Mouse (Mus musculus) common myeloid progenitor, adult 5-6 weeks (primary cell): ENCODE results near the gene Ulk4. TPM values are rescaled to one million over a fixed set of nuclear protein-coding genes. Genes with fewer than 3 reads are reported as not detected.
"Not testable (repeated sequence)": the region's sequence is repeated elsewhere in the genome, so short reads cannot be mapped to it uniquely, and the experiment has no call there.

ENCODE experiments used
- ATAC-seq: replicated peaks from 2 replicates; pipeline ENCODE4 v1.8.0; 2016; ENCODE audit warnings: low read depth, mild to moderate bottlenecking, moderate TSS enrichment, inconsistent platforms; ENCODE audit not compliant: poor library complexity, severe bottlenecking
- total RNA-seq: library from RNA; stranded (forward); fragments of 200-1000, 187-1606 nt; gene quantifications from 2 replicates; pipeline ENCODE4 v1.2.3, GENCODE M21; 2017

The Ulk4 gene
- total RNA-seq, 1 experiment from 2014 or later = 4.0 TPM

DNA sequence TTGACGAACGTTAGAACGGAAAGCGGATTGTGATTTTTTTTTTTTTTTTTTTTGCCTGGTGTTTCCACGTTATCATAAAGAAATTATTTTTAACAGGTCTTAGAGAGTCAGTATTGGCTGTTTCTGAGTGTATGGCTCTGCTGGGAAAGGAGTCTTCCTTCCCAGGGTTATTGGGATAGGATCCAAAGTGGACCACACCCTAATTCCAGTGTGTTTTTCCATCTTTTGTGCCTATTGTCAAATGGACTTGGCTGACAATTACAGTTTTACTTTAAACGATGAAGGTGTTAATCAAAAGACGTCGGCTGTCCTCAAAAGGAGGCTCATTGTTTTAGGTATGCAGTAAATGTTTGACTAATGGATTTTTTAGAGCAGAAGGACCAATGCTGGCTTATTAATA, 346.2 kb downstream of the Ulk4 start:
- ATAC-seq = no peak

DNA sequence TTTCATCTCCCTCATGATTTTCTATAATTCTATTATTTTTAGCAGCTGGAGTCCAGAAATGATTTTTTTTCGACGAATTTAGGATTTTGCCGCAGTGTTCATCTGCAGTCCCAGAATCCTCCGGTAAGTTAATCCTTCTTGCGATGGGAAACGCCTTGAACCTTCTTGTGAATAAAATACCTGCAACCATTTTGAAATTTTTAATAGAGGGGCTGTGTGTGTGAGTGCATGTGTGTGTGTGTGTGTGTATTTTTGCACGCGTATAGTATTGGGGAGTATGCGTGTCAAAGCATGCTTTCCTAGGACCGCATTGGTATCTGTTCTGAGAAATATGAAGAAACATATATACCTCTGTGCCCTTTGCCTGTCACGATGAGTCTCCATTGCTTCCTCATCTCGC, 347.0 kb downstream of the Ulk4 start:
- no peak for ATAC-seq

DNA sequence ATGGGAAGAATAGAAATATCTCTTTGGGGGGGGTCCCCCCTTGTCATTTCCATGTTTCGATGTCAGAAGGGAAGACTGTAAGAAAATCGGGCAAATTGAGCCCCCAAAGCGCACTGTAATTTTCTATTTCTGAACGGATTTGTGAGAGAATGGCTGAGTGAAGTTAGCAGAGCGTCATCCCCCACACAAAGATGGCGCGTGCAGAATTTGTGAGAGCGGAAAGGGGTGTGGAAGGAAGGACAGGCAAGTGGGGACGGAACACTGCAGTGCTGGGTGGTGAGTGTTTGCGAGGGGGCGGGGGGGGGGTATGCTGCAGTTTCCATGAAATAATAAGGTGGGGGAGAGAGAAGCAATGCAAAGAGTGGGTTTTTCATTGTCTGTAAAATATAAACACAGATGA, 347.9 kb downstream of the Ulk4 start, which contains the start of gene Ctnnb1:
Ctnnb1 (plus strand) TSS at position 136 of the 400 bp plus-strand sequence.
- ATAC-seq = no peak

DNA sequence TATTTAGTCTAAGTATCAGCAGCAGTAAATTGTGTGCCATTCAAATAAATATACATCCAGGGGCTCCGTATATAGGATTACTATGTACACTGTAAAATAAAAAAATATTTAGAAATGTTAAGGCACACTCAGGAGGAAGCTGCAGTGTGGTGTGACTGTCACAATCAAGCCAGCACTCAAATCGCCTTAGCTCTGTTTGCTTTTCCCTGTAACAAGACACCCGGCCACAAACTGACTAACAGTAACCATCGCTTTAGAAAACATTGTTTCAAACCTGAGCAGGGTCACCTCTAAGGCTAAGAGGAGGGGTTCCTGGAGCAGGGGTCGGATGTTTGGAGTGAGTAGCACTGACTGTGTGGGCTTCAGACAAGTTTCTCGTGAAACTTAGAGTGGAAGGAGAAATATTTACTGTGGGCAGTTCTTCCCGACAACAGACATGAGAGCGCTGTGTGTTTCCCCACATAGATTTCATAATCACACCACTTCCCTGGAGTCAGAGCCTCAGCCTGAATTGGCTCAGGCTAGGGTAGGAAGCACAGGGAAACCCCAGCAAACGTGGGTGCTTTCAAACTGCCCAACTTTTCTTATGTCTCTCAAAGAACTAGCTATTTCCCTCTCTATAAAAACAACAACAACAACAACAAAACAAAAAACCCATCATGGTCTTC, 349.9 kb downstream of the Ulk4 start:
- ATAC-seq = 0 out of 2 replicates have a peak, but pooled peaks have one; percentile 18

- ATAC-seq = no peak
These were observed 350.9 kb downstream of the Ulk4 start for GRCm38 (mm10) chr9:120926126-120926525.

DNA sequence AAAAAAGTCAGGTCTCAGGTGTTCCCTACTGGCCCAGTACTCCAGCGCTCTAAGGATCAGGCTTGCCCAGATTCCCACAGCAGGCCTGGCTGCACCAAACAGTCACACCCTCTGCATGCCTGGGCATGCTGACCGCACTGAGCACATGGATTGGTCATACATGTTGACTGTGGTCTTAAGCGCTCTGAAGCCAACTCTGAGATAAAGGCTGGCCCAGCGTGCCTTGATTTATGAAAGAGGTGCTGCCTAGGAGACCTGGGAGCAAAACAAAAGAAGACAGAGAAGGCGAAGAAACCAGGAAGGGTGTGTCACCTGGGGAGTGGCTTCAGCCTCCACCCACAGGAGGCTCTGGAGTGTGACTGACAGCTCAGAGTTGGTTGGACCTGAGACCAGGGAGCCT, 357.9 kb downstream of the Ulk4 start:
- no peak for ATAC-seq

GRCm38 (mm10) chr9:120918642-120919041, 358.4 kb downstream of the Ulk4 start:
- ATAC-seq = no peak

- ATAC-seq = no peak
These were observed 358.8 kb downstream of the Ulk4 start for GRCm38 (mm10) chr9:120918211-120918610.

GRCm38 (mm10) chr9:120917619-120918018, 359.4 kb downstream of the Ulk4 start:
- ATAC-seq = not testable (repeated sequence)

- peak; percentile 100 for ATAC-seq
These were observed 362.0 kb downstream of the Ulk4 start for GRCm38 (mm10) chr9:120914877-120915459.

- ATAC-seq = no peak
These were observed 362.6 kb downstream of the Ulk4 start for GRCm38 (mm10) chr9:120914429-120914828.

DNA sequence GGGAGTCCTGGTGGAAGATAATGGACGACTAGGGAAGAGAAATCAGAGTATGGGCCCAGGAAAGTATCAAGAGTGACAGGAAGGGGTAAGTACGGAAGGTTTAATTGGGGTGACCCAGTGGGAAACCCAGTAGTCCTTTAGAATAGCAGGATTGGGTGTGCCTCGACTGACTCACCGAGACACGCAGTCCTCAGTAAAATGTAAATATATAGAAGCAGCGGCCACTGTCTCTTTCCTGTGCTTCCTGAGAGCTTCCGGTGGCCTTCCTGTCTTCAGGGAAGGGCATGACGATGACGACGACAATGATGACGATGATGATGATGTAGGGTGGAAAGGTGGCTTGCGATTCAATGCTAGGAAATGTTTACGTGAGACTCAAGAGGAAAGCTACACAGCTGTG, 363.8 kb downstream of the Ulk4 start:
- no peak for ATAC-seq

GRCm38 (mm10) chr9:120908461-120908860, 368.5 kb downstream of the Ulk4 start:
- no peak for ATAC-seq

Other genes with a start within 250 kb of the Ulk4 start
- gene Trak1, start 20.3 kb upstream of the Ulk4 start, total RNA-seq = 25.4 and 32.3 TPM in 2 replicates
- not detected in 2 replicates for gene Cck, start 218.5 kb upstream of the Ulk4 start, total RNA-seq